Mouse (Mus musculus): Measurements from ENCODE around the gene Samd1. TPM values are rescaled to one million over a fixed set of nuclear protein-coding genes. Genes with fewer than 3 reads are reported as not detected.

The Samd1 gene
- total RNA-seq (2021) = 10 to 100 TPM; 27.4 to 30.9 TPM

GRCm38 (mm10) chr8:83997511-83998141 lies at the start of gene Samd1:
Gene Samd1 (plus strand): TSS chr8:83997672.
- DNase-seq (ENCODE audit: low spot score) = no peak

GRCm38 (mm10) chr8:83954749-83955105 lies 42.7 kb upstream of the Samd1 start:
- intact Hi-C loops (cut with DNase I) = loop anchor here (1.0 to 10.0 kb wide), 4 partner anchors 58 to 510 kb away; no protein-coding TSS in a partner anchor
- no peak for DNase-seq (ENCODE audit: low spot score)

More at GRCm38 (mm10) chr8:83997511-83998141, at the start of gene Samd1:
- intact Hi-C loops (cut with DNase I) = no loop called here

- DNase-seq (ENCODE audit: low spot score) = peak; percentile 97
- intact Hi-C loops (cut with DNase I) = loop anchor here (1.0 to 10.0 kb wide), 4 partner anchors 59 to 511 kb away; no protein-coding TSS in a partner anchor
Observed at GRCm38 (mm10) chr8:83955106-83955957, 42.1 kb upstream of the Samd1 start, which contains the start of the genes Gm10644 and Asf1b. Gene Gm10644 (minus strand): TSS chr8:83955205. Gene Asf1b (plus strand): TSS chr8:83955507.

GRCm38 (mm10) chr8:83955958-83956218 lies 41.6 kb upstream of the Samd1 start:
- no peak for DNase-seq (ENCODE audit: low spot score)
- intact Hi-C loops (cut with DNase I) = loop anchor here (1.0 to 10.0 kb wide), 4 partner anchors 60 to 511 kb away; no protein-coding TSS in a partner anchor

GRCm38 (mm10) chr8:83956789-83957188 lies 40.7 kb upstream of the Samd1 start:
- intact Hi-C loops (cut with DNase I) = loop anchor here (5.0 to 10.0 kb wide), 3 partner anchors 172 to 512 kb away; no protein-coding TSS in a partner anchor
- DNase-seq (ENCODE audit: low spot score) = no peak

- DNase-seq (ENCODE audit: low spot score) = no peak
- intact Hi-C loops (cut with DNase I) = no loop called here
Observed at GRCm38 (mm10) chr8:83964015-83964765, 33.3 kb upstream of the Samd1 start.

GRCm38 (mm10) chr8:83967701-83968100 lies 29.8 kb upstream of the Samd1 start:
- no peak for DNase-seq (ENCODE audit: low spot score)
- intact Hi-C loops (cut with DNase I) = no loop called here

GRCm38 (mm10) chr8:83971121-83971520 lies 26.4 kb upstream of the Samd1 start:
- intact Hi-C loops (cut with DNase I) = no loop called here
- DNase-seq (ENCODE audit: low spot score) = no peak

- intact Hi-C loops (cut with DNase I) = no loop called here
- DNase-seq (ENCODE audit: low spot score) = no peak
Observed at GRCm38 (mm10) chr8:83971661-83972060, 25.8 kb upstream of the Samd1 start.

GRCm38 (mm10) chr8:83972150-83973120 lies 25.0 kb upstream of the Samd1 start, which contains the start of gene Prkaca:
Gene Prkaca (plus strand): TSS chr8:83972993.
- DNase-seq (ENCODE audit: low spot score) = peak; percentile 99
- intact Hi-C loops (cut with DNase I) = no loop called here

- intact Hi-C loops (cut with DNase I) = loop anchor here (2.0 kb wide), 1 partner anchor 21 kb away; no protein-coding TSS in a partner anchor
Observed at GRCm38 (mm10) chr8:83973161-83974031, 24.1 kb upstream of the Samd1 start.

GRCm38 (mm10) chr8:83974521-83974920 lies 23.0 kb upstream of the Samd1 start:
- intact Hi-C loops (cut with DNase I) = loop anchor here (2.0 kb wide), 1 partner anchor 20 kb away; no protein-coding TSS in a partner anchor
- no peak for DNase-seq (ENCODE audit: low spot score)

More at GRCm38 (mm10) chr8:83973161-83974031, 24.1 kb upstream of the Samd1 start:
- DNase-seq (ENCODE audit: low spot score) = no peak

- intact Hi-C loops (cut with DNase I) = no loop called here
Observed at GRCm38 (mm10) chr8:83976101-83976630, 21.3 kb upstream of the Samd1 start.

GRCm38 (mm10) chr8:83976779-83977350 lies 20.6 kb upstream of the Samd1 start:
- no peak for DNase-seq (ENCODE audit: low spot score)

More at GRCm38 (mm10) chr8:83976101-83976630, 21.3 kb upstream of the Samd1 start:
- no peak for DNase-seq (ENCODE audit: low spot score)

GRCm38 (mm10) chr8:83977646-83978045 lies 19.8 kb upstream of the Samd1 start:
- intact Hi-C loops (cut with DNase I) = no loop called here
- DNase-seq (ENCODE audit: low spot score) = no peak

More at GRCm38 (mm10) chr8:83976779-83977350, 20.6 kb upstream of the Samd1 start:
- intact Hi-C loops (cut with DNase I) = no loop called here

GRCm38 (mm10) chr8:83978200-83978599 lies 19.3 kb upstream of the Samd1 start:
- no peak for DNase-seq (ENCODE audit: low spot score)
- intact Hi-C loops (cut with DNase I) = no loop called here

GRCm38 (mm10) chr8:83980250-83980649 lies 17.2 kb upstream of the Samd1 start:
- intact Hi-C loops (cut with DNase I) = no loop called here
- DNase-seq (ENCODE audit: low spot score) = no peak

Measured in heart, postnatal 25 days (tissue).